Mouse (Mus musculus): Measurements from ENCODE around the gene Ercc6. TPM values are rescaled to one million over a fixed set of nuclear protein-coding genes. Genes with fewer than 3 reads are reported as not detected.

The Ercc6 gene
- total RNA-seq, 1 experiment from 2014 or later = 33.1 TPM

DNA sequence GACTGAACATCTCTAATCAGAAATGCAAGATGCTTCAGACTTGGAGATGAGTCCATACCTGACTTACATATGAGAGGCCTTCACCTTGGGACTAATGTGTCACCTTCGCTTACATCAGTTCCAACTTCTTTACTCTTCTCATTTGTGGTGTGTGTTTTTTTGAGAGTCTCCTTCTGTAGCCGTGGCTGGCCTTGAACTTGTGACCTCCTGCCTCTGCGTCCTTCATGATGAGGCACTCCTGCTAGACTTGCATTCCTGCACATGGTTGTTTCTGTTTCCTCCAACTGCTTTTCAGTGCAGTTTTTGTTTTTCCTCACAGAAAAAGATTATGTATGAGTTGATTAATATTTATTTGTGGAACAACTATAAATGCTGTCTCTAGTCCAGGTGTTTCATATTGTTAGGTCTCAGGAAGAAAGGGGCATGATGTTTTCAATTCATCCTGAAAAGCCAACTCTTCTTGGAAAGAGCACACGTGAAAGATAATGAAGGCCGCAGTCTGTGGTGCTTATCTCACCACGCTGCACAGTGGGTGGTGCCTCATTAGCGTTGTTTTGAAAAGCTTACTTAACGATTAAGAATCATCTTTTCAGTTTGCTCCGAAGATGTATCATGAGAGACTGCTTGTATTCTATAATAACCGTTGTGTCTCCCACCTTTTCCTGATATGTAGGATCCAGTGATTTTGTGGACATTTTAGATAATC, 40.0 kb downstream of the Ercc6 start:
- ATAC-seq (ENCODE audit: extremely low read depth, insufficient number of reproducible peaks, low FRiP score, poor library complexity, severe bottlenecking) = no peak

DNA sequence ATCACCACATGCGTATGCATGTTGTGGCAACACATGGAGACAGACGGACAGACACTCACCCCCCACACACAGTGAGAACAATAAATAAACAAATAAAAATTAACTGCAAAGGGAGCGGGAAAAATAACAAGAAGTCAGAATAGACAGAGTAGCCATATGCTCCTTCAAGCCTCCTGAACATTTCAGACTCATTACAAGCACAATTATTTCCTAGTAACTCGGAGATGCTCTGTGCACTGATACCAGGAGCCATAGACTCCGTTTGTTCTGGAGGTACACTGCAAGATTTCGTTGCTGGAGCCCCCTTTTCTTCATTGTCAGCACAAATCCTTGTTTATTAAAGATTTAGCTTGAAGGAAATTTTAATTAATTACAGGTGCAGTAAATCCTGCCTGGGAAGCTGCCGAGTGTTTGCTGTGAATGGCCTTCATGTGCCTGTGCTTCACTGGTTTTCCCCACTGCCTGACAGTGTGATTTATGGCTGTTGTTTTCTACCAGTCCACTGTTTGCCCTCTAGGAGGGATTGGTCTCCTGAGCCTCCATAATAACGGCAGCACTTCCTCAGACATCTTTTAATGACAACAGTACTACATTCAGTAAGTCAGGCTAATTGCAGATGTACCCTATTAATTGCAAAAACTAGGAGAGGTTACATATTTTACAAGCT, 41.7 kb downstream of the Ercc6 start:
- no peak for ATAC-seq (ENCODE audit: extremely low read depth, insufficient number of reproducible peaks, low FRiP score, poor library complexity, severe bottlenecking)

DNA sequence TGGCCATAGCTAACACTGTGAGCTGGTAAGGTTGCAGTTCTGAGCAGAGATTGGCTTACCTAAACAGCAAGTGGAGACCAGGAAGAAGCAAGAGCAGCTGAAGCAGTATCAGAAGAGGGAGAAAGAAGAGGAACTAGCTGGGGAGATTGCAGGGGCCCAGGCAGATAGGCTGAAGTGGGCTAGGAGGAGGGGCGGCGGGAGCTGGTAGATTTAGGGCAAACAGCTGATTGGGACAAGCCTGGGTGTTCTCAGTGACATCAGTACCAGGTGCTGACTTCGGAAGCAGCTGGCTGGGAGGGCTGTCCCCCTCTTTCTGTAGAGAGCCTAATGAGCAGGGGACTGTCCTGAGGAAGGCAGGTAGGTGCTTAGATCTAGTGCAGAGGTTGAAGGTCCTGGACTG, 48.1 kb downstream of the Ercc6 start:
- ATAC-seq (ENCODE audit: extremely low read depth, insufficient number of reproducible peaks, low FRiP score, poor library complexity, severe bottlenecking) = no peak

DNA sequence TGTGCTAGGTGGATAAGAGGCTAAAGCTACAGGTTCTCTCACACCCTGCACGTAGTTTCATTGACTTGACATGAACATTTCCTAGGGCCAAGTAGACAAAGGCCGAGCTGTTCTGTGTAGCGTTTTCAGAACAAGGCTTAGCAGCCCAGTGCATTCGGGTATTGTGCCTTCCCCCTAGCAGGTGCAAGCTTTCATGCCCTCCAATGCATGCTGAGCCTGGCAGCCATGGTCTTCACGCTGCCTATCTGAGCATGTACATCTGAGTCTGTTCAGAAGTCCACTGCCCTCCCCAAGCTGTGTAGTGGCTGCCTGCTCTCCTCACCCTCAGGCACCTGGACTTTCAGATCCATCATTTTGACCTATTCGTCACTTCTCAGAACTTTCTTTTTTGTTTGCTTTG, 50.3 kb downstream of the Ercc6 start:
- ATAC-seq (ENCODE audit: extremely low read depth, insufficient number of reproducible peaks, low FRiP score, poor library complexity, severe bottlenecking) = no peak

DNA sequence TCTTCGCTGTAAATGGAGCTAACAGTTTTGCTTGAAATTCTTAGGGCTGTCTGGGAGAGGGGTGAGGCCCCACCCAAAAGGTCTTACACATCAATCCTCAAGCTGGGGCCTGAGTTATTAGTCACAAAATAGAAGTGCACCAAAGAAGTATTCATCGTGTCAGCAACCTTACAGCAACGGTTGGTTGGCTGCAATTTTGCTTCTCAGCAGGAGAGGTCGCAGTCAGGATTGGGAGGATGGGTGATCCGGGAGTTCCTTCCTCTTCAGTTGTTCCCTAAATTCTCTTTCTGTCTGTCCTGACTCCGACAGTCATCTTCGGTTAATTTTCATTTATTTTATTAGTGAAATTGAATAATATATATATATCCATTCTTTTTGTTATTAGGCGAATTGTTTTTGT, 59.2 kb downstream of the Ercc6 start:
- ATAC-seq (ENCODE audit: extremely low read depth, insufficient number of reproducible peaks, low FRiP score, poor library complexity, severe bottlenecking) = no peak

DNA sequence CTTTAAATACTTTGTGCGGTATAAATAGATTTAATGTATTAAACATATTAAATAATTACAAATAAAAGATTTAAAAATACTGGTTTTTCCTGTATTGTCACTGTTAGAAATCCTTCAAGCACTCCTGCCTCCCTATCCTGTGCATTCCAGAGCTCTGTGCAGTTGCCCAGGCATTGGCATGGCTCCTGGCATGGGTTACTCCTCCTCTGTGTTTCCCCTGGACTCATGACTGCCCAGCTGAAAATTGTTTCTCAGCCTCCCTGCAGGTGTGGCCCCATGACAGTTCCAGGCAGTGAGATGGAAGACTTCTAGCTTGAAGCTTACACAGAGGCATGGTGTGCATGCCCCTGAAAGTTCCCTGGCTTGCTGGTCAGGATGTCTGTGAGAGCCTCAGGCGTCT, 65.1 kb downstream of the Ercc6 start:
- no peak for ATAC-seq (ENCODE audit: extremely low read depth, insufficient number of reproducible peaks, low FRiP score, poor library complexity, severe bottlenecking)

DNA sequence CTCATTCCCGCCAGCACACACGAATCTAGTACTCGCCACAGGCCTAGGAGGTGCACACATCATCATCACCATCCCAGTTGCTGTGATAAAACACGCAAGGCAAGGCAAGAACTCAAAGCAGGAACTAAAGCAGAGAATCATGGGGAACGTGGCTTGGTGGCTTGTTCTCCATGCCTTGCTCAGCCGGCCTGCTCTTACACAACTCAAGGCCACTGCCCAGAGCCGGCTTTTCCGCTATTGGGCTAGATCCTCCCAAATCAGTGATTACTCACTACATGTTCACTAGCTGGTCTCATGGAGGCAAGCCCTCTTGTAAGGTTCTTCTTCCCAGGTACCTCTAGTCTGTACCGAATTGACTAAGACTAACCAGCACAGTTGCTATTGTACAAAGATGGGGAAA, 70.4 kb downstream of the Ercc6 start:
- no peak for ATAC-seq (ENCODE audit: extremely low read depth, insufficient number of reproducible peaks, low FRiP score, poor library complexity, severe bottlenecking)

DNA sequence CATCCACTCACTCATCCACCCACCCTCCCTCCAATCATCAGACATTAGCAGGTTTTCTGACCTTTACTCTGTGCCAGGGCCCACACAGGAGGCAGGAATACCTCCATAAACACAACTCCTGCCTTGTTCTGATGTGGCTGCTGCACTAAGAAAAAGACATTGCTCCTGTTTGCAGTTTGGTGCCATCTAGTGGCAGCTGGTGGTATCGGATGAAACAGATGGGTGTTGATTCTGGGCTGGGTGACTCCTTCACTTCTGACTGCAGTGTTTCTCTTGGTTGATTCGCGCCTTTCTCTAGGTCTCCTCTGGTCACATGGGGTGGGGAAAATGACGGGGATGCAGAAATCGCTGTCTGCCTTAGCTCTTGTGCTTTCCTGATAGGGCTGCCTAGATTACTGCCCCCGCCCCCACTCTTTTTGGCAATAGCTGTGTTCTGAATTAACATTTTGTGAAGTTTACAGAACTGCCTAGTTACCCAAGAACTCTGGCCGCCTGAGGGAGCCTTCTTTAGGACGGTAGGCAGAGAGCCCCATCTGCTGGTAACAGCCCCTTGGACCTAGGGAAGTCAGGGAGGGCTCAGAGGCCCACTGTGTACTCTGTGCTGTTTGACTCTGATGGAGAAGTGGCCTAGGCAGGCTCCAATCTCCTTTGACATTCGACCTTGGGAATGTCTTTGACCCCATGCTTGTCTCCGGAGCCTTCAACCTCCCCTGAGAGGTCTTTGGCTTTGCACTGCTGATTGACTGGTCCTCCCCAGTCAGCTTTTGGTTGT, 73.9 kb downstream of the Ercc6 start:
- no peak for ATAC-seq (ENCODE audit: extremely low read depth, insufficient number of reproducible peaks, low FRiP score, poor library complexity, severe bottlenecking)

DNA sequence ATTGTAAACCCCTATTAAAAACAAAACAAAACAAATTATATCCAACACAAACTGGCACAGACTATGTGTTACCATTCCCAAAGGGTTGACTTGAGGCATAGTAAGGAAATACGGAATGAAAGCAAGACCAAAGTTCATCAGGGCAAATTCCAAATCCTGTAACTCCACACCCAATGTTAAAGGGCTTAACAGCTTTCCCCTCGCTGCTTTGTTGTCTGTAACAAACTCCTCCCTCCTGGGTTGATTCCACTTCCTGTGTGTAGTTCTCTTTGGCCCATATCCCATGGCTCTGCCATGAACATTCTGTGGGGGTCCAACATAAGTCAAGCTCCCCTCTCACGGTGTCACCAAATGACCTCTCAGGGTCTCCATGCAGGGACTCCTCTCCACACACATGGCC, 77.1 kb downstream of the Ercc6 start:
- ATAC-seq (ENCODE audit: extremely low read depth, insufficient number of reproducible peaks, low FRiP score, poor library complexity, severe bottlenecking) = no peak

DNA sequence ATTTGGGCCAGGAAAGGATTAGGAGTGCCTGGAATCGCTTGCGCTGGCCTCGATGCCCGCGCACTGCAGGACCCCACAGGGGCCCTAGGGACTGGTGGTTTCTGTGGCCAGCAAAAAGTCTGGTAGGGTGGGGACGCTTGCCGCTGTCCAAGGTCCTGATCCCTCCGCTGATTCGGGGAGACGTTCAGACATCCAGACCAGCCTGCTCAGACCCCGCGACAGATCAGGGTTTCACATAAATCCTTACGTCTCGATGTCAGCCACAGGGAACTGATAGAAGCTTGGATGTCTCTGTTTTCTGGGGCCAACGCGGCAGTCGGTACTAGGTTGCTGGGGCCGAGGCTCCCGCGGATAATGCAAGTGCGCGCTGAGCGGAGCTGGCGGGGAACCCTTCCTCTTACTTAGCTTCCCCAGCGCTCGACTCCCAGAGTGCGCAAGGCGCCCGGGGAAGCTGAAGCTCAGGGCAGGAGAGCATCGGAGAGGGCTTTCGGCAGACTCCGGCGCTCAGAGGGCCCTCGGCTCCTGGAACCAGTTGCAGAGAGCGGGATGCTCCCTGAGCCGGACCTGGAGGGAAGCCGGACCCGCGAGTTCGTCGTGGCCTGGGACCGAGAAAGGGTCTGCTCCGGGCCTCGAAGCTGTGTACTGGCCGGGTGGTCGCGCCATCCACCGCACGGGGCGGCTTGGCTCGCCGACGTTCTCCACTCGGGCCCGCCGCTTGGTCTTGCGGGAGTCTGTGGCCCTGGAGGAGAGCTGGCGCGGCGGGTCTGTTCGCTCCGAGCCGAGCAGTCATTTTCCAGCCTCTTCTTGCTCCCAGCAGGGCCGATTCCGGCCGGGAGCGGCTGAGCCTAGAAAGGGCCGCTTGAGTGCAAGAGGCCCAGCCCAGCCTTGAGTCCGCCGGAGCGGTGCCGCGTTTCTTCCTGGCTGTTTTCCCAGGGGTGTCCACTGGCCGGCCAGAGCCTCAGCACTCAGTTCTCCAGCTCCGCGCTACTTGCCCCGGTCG, 84.2 kb downstream of the Ercc6 start:
- ATAC-seq (ENCODE audit: extremely low read depth, insufficient number of reproducible peaks, low FRiP score, poor library complexity, severe bottlenecking) = no peak

DNA sequence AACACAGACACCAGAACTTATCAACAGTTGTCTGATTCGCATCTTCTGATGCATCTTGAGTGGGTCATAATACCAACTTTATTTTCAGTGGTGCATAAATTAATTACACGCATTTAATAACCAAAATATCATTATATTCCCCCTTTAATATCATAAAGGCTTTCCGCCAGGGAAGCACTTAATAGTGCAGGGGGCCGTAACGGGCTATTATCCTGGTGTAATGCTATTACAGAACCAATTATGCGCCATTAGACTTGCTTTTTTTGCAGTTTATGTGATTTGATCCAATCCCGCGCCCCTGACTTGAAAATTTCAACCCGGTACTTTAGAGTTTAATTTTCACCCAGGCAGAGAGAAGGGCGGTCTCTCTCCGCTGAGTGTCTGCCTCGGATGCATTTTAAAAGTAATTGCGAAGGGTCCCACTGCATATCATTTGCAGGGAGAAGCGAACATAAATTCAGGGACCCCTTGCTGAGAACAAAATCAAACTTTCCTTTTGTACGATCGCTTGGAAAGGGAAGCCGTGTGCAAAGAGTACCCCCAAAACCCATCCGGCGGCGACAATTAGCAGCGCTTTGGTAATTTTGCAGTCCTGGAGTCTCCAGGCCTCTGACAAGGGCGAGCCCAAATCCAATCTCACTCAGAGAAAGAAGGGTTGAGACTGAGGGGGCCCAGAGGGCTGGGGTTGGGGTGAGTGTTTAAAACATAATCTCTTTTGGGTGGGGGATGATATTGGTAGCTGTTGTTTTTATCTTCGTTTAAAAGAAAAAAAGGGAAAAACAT, 85.3 kb downstream of the Ercc6 start:
- no peak for ATAC-seq (ENCODE audit: extremely low read depth, insufficient number of reproducible peaks, low FRiP score, poor library complexity, severe bottlenecking)

DNA sequence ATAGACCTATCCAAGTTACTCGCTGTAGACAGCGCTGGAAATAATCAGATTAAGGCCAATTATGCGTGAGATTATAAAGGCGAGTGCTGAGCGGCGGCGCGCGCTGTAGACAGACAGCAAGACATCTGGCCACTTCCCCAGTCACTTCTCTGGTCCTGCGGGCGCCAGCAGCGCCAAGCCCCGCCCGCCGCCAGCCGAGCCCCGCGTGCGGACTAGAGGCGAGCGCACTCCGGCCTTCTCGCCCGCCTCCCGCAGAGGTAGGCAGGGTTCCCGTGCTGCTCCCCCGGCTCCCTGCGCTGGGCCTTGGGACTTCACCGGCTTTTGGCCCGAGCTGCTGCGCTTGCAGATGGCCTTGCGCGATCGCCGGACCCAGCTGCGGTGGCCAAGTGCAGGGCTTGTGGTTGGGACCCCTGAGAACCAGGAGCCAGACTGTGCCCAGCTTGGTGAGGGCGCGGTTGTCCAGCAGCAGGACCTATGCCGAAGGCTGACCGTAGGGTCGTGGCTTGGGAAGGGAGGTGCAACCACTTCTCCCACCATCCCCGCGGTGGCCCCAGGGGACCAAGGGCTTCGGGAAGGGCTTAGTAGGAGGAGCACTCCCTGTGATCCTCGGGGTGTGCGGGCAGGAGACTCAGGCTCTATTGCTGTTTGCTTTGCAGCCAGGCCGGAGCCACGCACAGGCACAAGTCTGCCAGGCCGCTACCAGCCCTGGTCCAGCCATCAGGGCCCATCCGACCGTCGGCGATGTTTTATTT, 86.1 kb downstream of the Ercc6 start, which contains the start of gene Prrxl1:
Gene Prrxl1 (plus strand): TSS at position 118 of the 752 bp plus-strand sequence.
- no peak for ATAC-seq (ENCODE audit: extremely low read depth, insufficient number of reproducible peaks, low FRiP score, poor library complexity, severe bottlenecking)

DNA sequence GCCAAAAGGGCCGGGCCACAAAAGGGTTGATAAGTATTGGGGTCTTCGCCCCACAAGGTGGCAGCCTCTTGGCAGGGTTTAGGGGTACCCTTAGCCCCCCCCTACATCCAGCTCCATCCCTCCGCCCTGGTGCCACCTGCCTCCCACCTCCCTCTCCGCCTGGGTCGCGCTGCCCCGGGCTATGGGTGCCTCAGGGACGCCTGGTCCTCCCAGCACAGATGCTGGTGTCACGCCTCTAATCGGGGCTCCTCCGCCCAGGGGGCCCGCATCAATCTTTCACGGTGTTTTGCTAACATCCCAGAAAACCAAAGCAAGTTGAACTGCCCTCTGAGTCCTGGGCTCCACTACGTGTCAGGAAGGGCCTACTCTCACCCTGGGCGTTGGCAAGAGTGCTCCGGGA, 86.8 kb downstream of the Ercc6 start:
- no peak for ATAC-seq (ENCODE audit: extremely low read depth, insufficient number of reproducible peaks, low FRiP score, poor library complexity, severe bottlenecking)

DNA sequence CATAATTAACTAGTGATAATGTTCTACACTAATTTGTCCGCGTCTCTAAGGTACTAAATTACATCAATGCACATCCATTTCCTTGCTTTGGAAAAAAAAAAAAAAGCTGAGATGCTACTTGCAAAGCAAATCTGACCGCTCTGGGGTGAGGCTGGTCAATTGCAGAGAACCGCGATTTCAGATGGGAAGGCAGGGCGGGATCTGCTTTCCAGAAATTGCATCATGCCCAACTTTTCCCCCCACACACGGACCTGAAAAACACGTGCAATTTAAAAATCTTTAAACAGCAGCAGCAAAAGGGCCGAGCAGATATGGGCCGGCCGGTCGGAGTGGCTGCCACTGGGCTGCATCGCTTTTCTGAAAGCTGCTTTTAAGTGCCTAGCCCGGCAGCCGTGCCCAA, 92.2 kb downstream of the Ercc6 start:
- ATAC-seq (ENCODE audit: extremely low read depth, insufficient number of reproducible peaks, low FRiP score, poor library complexity, severe bottlenecking) = no peak

DNA sequence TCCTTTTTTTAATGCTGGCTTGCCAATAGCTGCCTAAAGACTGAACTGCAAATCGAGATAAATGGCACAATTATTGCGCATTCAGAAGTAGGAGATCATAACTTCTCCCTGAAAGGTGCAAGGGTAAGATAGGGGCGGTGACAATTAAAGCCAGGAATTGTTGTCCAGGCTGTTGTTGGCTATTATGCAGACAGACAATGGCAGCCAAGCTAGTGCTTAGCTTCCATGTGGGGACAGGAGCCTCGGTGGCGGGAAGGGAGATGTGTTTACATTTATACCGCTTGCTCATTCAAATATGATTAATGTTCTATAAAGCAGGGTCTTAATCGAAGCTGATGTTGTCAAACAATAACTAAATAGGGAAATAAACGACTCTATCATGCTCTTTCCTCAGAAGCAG, 93.0 kb downstream of the Ercc6 start:
- ATAC-seq (ENCODE audit: extremely low read depth, insufficient number of reproducible peaks, low FRiP score, poor library complexity, severe bottlenecking) = no peak

DNA sequence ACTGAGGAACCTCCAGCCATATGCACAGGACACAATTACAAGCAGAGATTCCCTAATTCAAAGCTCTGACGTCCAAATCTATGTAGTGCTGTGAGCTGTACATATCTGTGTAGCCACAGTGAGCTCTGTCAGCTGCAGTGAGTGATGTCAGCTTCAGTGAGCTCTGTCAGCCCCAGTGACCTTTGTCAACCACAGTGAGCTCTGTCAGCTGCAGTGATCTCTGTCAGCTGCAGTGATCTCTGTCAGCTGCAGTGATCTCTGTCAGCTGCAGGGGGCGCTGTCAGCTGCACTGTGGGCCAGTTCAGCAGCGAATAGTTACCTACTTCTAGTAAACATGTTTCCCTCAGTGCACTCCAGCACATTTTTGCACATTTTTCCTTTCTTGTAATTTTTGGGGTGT, 96.1 kb downstream of the Ercc6 start:
- no peak for ATAC-seq (ENCODE audit: extremely low read depth, insufficient number of reproducible peaks, low FRiP score, poor library complexity, severe bottlenecking)

DNA sequence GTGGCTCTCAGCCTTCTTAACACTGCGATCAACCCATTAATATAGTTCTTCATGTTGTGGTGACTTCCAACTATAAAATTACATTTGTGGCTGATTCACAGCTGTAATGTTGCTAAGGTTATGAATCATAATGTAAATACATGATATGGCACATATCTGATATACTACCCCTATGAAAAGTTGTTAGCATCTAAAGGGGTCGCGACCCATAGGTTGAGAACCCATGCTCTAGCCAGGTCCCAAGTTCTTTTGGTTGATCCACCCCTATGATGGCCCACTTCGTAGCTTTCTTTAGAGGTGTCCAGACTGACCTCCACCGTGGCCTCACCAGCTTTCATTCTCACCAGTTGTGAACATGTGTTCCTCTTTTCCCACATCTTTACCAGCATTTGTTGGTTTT, 103.9 kb downstream of the Ercc6 start:
- no peak for ATAC-seq (ENCODE audit: extremely low read depth, insufficient number of reproducible peaks, low FRiP score, poor library complexity, severe bottlenecking)

DNA sequence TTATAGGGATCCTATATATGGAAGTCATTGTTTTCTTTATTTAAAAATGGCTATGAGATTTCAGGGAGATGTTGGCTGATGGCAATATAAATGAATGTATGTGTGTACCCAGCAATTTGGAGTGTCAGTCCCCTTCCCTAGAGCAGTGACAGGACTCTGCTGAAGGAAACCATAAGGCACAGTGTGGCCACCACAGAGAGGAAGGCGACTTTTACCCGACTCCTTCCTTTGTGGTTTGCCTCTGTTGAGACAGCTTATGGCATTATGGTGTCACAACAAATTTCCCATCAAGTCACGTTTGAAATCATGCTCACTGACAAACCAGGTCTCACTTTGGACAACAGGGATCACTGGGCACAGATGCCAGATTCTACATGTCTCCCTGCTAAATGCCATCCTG, 110.9 kb downstream of the Ercc6 start:
- no peak for ATAC-seq (ENCODE audit: extremely low read depth, insufficient number of reproducible peaks, low FRiP score, poor library complexity, severe bottlenecking)

Measured in neutrophil, adult 5-6 weeks (primary cell).